Mouse (Mus musculus): Measurements from ENCODE around the gene Fgfr2. TPM values are rescaled to one million over a fixed set of nuclear protein-coding genes. Genes with fewer than 3 reads are reported as not detected.

Gene Fgfr2
- total and polyA plus RNA-seq, 2 experiments from 2014 or later = 17.1 to 47.6 TPM

DNA sequence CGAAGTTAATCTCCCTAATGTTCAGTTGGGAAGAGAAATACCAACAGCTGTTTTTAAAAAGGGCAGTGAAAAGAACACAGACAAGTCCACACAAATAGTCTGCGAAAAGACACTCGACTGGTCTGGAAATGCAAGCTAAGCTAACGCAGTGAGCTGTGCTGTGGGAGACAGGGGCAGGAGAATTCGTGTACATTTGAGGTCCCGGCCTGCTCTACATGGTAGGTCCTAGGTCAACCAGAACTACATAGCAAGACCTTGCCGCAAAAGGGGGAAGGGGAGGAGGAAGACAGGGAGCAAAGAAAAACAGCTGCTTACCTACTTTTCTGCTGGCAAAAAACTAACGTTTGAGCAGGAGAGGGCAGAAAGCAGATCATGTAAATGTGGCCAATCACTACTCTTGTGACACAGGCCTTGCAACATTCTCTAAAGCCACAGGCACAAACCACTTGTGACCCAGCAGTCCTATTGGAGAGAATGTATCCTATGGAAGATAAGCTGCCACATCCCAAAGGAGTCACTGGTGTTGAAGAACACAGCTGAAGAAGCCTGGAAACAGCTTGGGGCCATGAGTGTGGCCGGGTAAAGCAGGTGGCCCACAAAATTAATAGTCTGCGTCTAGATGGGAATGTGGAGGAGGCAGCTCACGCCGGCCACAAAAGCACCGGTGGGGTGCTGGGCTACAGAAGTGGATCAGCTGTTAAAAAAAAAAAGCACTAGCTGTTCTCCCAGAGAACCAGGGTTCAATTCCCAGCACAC, 396.9 kb downstream of the Fgfr2 start:
- Histone ChIP-seq H3K4me2 (ENCODE audit: low read depth) (no peak overlapping the region), H3K9ac (no peak overlapping the region), H3K4me1 (ENCODE audit: insufficient read depth) (0 out of 2 replicates have a peak, but pooled peaks cover 10% of the 10 kb centered on the region), H3K27me3 (ENCODE audit: insufficient read depth, low read length) (no peaks in the 10 kb centered on the region), H3K36me3 (ENCODE audit: insufficient read depth) (no peaks in the 10 kb centered on the region), H3K4me3 (ENCODE audit: low read depth, low read length) (no peak overlapping the region), H3K9me3 (ENCODE audit: low read length) (no peaks in the 10 kb centered on the region), H3K27ac (ENCODE audit: low read depth, low read length) (no peak overlapping the region; the same call in 1 of the 2 replicates)
- TF ChIP-seq CTCF (IDR thresholded peaks at IDR 0.05; ENCODE audit: low read depth) = no peak
- ATAC-seq = no peak
- no peak for DNase-seq
- 55% methylated on average over 13 of the region's 13 CpGs for WGBS

DNA sequence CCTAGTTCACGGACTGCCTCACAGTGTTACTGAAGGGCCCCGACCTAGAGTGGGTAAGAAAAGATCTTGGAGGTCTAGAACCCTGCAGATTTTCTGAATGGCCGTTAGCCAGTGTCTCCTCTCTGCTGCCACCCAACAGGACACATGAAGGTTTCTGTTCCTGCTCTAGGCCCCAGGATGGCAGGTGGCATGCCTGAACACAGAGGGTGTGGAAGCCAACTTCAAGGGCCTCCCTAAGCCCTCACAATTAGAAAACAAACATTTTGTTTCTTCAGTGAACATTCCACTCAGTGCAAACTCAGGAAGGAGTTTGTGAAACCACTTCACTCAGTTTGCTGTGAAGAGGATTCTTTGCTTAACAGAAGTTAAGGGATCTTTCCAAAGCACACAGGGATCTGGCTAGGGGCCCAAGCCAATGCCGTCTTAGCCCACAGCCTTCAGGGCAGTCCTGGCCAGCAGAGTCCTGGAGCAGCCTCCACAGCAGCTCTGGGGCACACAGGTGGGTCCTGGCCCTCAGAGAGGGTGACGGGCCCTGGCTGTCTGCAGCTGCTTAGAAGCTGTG, 398.6 kb downstream of the Fgfr2 start:
- no peak for TF ChIP-seq CTCF (IDR thresholded peaks at IDR 0.05; ENCODE audit: low read depth)
- no peaks in the 10 kb centered on the region for H3K27me3 ChIP-seq (ENCODE audit: insufficient read depth, low read length)
- no peaks in the 10 kb centered on the region for H3K9me3 ChIP-seq (ENCODE audit: low read length)
- H3K4me1 ChIP-seq (ENCODE audit: insufficient read depth) = no peaks in the 10 kb centered on the region
- H3K27ac ChIP-seq (ENCODE audit: low read depth, low read length) = 0 out of 2 replicates have a peak overlapping the region, but pooled peaks have one; percentile 21
- H3K9ac ChIP-seq = no peak overlapping the region
- no peak overlapping the region for H3K4me2 ChIP-seq (ENCODE audit: low read depth)
- H3K4me3 ChIP-seq (ENCODE audit: low read depth, low read length) = no peak overlapping the region
- WGBS = 82% methylated on average over 5 of the region's 5 CpGs
- H3K36me3 ChIP-seq (ENCODE audit: insufficient read depth) = no peaks in the 10 kb centered on the region
- ATAC-seq (no peak), DNase-seq (no peak)

DNA sequence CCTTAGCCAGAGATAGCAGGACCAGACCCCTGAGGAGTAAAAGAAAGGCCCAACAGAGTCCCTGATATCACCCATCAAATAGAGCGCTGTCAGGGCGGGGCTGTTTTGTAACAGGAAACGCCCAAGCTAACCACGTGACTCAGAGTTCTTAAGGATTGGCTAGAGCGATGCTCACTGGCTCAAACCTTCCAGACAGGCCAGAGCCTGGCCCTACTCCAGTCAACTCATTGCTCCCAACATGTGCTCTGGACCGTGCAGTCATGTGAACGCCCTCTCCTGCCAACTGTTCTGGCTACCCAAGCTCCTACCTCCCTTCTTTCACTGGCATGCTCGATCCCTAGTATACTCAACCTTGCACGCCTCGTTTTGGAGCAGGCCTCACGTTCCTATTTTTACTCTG, 399.2 kb downstream of the Fgfr2 start:
- H3K4me3 ChIP-seq (ENCODE audit: low read depth, low read length) = no peak overlapping the region
- DNase-seq (peak; percentile 58), ATAC-seq (peak; percentile 66)
- H3K4me2 ChIP-seq (ENCODE audit: low read depth) = no peak overlapping the region
- H3K9ac ChIP-seq = no peak overlapping the region
- no peak overlapping the region for H3K27ac ChIP-seq (ENCODE audit: low read depth, low read length)
- H3K4me1 ChIP-seq (ENCODE audit: insufficient read depth) = no peaks in the 10 kb centered on the region
- WGBS = 61% methylated on average over 11 of the region's 11 CpGs
- no peaks in the 10 kb centered on the region for H3K9me3 ChIP-seq (ENCODE audit: low read length)
- no peak for TF ChIP-seq CTCF (IDR thresholded peaks at IDR 0.05; ENCODE audit: low read depth)
- H3K27me3 ChIP-seq (ENCODE audit: insufficient read depth, low read length) = no peaks in the 10 kb centered on the region
- no peaks in the 10 kb centered on the region for H3K36me3 ChIP-seq (ENCODE audit: insufficient read depth)

DNA sequence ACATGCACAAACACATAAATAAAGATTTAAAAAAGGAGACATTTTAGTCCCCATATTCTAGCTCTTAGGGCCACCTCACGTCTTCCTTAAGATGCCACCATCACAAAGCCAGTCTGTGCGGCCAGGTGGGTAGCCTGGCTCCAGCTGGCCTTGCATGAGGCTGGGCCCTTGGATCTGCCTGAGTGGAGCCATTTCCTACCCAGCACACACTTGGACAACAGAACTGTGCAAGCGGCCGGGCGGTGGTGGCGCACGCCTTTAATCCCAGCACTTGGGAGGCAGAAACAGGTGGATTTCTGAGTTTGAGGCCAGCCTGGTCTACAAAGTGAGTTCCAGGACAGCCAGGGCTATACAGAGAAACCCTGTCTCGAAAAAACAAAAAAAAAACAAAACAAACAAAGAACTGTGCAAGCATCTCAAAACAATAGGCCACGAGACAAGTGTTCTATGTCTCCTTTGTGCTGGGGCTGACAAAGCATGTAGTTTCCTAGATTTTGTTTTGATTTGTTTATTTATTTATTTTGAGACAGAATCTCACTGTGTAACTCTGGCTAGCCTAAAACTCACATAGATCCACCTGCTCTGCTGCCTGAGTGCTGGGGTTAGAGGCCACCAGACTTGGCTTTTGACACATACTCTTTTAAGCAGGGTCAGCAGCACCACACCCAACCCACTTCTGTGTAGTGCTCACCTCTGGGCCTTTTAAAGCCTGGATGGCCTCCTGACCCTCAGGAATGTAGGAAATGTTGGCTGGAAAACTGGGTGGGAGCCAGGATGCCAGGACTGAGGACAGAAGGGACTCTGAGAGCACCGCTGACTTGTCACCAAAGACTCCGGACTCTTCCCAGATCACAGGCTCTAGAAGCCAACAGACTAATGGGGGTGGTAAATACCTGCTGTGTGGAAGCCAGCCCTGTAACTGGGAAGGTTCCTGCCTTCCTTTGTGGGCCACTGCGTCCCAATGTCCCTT, 400.5 kb downstream of the Fgfr2 start:
- Histone ChIP-seq H3K4me2 (ENCODE audit: low read depth) (no peak overlapping the region), H3K36me3 (ENCODE audit: insufficient read depth) (no peaks in the 10 kb centered on the region), H3K9me3 (ENCODE audit: low read length) (no peaks in the 10 kb centered on the region), H3K9ac (no peak overlapping the region), H3K27ac (ENCODE audit: low read depth, low read length) (no peak overlapping the region), H3K4me3 (ENCODE audit: low read depth, low read length) (no peak overlapping the region), H3K27me3 (ENCODE audit: insufficient read depth, low read length) (no peaks in the 10 kb centered on the region), H3K4me1 (ENCODE audit: insufficient read depth) (no peaks in the 10 kb centered on the region)
- DNase-seq = no peak
- TF ChIP-seq CTCF (IDR thresholded peaks at IDR 0.05; ENCODE audit: low read depth) = no peak
- no peak for ATAC-seq
- 78% methylated on average over 12 of the region's 12 CpGs for WGBS

DNA sequence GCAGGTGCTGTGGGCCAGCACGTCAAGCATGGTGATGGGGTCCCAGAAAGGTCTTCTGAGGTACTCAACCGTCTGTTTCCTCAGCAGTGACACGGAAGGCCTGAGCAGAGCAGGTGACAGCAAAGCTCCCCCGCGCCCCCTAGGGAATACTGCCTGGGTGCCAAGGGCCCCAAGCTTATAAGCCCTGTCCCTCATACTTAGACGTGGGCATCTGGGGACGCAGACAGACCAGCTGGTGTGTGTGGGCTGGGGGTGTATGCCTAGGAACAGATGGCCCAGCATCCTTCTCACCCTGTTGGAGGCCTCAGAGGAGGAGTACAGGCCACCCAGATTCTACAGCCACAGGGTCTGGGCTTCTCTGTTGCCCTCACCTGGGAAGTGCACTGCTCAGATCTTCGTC, 402.6 kb downstream of the Fgfr2 start:
- no peaks in the 10 kb centered on the region for H3K27me3 ChIP-seq (ENCODE audit: insufficient read depth, low read length)
- H3K36me3 ChIP-seq (ENCODE audit: insufficient read depth) = peaks cover 2% of the 10 kb centered on the region; the same call in 1 of the 2 replicates
- WGBS = 48% methylated on average over 8 of the region's 8 CpGs
- no peak for TF ChIP-seq CTCF (IDR thresholded peaks at IDR 0.05; ENCODE audit: low read depth)
- DNase-seq = no peak
- H3K27ac ChIP-seq (ENCODE audit: low read depth, low read length) = no peak overlapping the region
- H3K9ac ChIP-seq = no peak overlapping the region
- peak; percentile 47 for ATAC-seq
- H3K4me1 ChIP-seq (ENCODE audit: insufficient read depth) = no peaks in the 10 kb centered on the region
- H3K4me3 ChIP-seq (ENCODE audit: low read depth, low read length) = no peak overlapping the region
- no peak overlapping the region for H3K4me2 ChIP-seq (ENCODE audit: low read depth)
- no peaks in the 10 kb centered on the region for H3K9me3 ChIP-seq (ENCODE audit: low read length)

DNA sequence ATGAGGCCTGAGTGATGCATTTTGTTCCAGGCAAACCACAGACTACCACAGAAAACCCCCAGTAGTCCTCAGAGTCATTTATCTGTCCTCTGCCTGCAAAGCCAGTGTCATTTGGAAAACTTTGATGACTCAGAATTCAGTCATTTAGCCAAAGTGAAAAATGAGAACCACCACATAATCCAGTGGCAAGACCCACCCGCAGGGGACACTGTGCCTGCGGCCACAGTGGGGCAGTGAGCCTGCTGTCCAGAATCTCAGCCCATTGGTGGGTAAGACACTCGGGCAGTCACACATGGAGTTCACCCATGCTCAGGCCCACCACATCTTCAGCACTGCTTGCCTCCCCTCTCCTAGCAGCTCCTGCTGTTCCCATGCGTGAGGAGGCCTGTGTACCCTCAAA, 403.6 kb downstream of the Fgfr2 start:
- H3K36me3 ChIP-seq (ENCODE audit: insufficient read depth) = peaks cover 8% of the 10 kb centered on the region; the same call in 1 of the 2 replicates
- DNase-seq = no peak
- 88% methylated on average over 4 of the region's 4 CpGs for WGBS

More for the DNA sequence above, 403.6 kb downstream of the Fgfr2 start:
- Histone ChIP-seq H3K4me1 (ENCODE audit: insufficient read depth) (peaks cover 7% of the 10 kb centered on the region), H3K27me3 (ENCODE audit: insufficient read depth, low read length) (no peaks in the 10 kb centered on the region), H3K4me3 (ENCODE audit: low read depth, low read length) (no peak overlapping the region), H3K9ac (no peak overlapping the region), H3K4me2 (ENCODE audit: low read depth) (no peak overlapping the region), H3K27ac (ENCODE audit: low read depth, low read length) (no peak overlapping the region), H3K9me3 (ENCODE audit: low read length) (no peaks in the 10 kb centered on the region)
- TF ChIP-seq CTCF (IDR thresholded peaks at IDR 0.05; ENCODE audit: low read depth) = no peak
- no peak for ATAC-seq

Data from forebrain, postnatal 0 days (tissue).